ENCODE assay signal across 8 mouse cellular contexts in the genomic region with DNA sequence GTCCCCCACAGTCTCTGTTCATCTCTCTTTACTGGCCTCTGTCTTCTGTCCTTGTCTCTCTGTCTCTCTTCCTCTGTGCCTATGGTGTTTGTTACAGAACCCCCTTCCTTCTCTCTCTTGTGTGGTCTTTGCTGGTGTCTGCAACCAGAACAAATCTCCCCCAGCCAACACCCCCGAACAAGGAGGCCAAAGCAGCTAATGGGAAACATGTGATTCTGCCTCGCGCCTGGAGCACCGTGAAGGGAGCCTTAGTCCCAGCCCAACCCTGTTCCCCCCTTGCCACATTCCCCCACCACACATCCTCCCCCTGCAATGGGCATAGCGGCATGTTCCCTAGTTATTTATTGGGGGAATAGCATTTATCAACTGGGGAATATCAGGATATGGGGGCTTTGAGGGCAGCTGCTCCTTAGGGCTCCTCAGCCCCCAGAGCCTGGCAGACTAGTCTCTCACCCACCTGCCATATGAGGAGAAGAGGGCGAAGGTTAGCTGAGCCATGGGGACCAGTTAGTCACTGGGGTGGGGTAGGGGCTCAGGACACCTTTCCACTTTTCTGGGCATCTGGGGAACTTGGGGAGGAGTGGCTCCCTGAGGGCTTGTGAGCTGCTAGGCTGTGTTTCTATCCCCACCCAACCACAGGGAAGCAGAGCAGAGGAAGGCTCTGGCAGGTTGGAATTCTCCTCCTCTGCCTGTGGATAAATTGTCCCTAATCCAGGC. TPM values are rescaled to one million over a fixed set of nuclear protein-coding genes. Genes with fewer than 3 reads are reported as not detected.
DNase-seq lines count a peak whose midpoint lies in the region; ATAC-seq and TF ChIP-seq lines count a peak whose summit lies in the region.

No protein-coding gene starts in this region.

- ATAC-seq in heart, embryonic 13.5 days (ENCODE audit: extremely low read depth, insufficient number of reproducible peaks, low FRiP score, low TSS enrichment): no peak
- no peak for ATAC-seq in heart, embryonic 16.5 days (replicated peaks; ENCODE audit: extremely low read depth, insufficient read depth, low FRiP score)
- no peak for ATAC-seq in midbrain, embryonic 11.5 days (ENCODE audit: low FRiP score)
- ATAC-seq in liver, postnatal 0 days: no peak

- peak overlapping the region; percentile 96 for H3K27ac ChIP-seq in heart, embryonic 13.5 days (replicated peaks)
- peak overlapping the region; percentile 41 for H3K27ac ChIP-seq in brown adipose tissue, adult 24 weeks (replicated peaks; ENCODE audit: low read depth, low read length)
- peak overlapping the region; percentile 90 for H3K27ac ChIP-seq in heart, embryonic 16.5 days (ENCODE audit: low read length)
- H3K27ac ChIP-seq in midbrain, embryonic 11.5 days (ENCODE audit: low read depth, low read length): peak overlapping the region; percentile 50; the same call in 1 of the 2 replicates
- H3K27ac ChIP-seq in liver, postnatal 0 days (ENCODE audit: low read depth): no peak overlapping the region

- peak overlapping the region; percentile 75 for H3K9ac ChIP-seq in heart, embryonic 13.5 days
- H3K9ac ChIP-seq in heart, embryonic 16.5 days (ENCODE audit: low read length): peak overlapping the region; percentile 12
- H3K9ac ChIP-seq in midbrain, embryonic 11.5 days (ENCODE audit: low read length): 0 out of 2 replicates have a peak overlapping the region, but pooled peaks have one; percentile 3
- no peak overlapping the region for H3K9ac ChIP-seq in liver, postnatal 0 days (replicated peaks)

- H3K9me3 ChIP-seq in heart, embryonic 13.5 days: no peaks in the 10 kb centered on the region
- H3K9me3 ChIP-seq in heart, embryonic 16.5 days (replicated peaks; ENCODE audit: control insufficient read depth, low read length): no peaks in the 10 kb centered on the region
- H3K9me3 ChIP-seq in midbrain, embryonic 11.5 days (ENCODE audit: control insufficient read depth, low read length): no peaks in the 10 kb centered on the region
- no peaks in the 10 kb centered on the region for H3K9me3 ChIP-seq in liver, postnatal 0 days (ENCODE audit: low read length)

- peaks cover 16% of the 10 kb centered on the region for H3K36me3 ChIP-seq in heart, embryonic 13.5 days
- peaks cover 10% of the 10 kb centered on the region; the same call in 1 of the 2 replicates for H3K36me3 ChIP-seq in heart, embryonic 16.5 days (ENCODE audit: control insufficient read depth, insufficient read depth)
- no peaks in the 10 kb centered on the region for H3K36me3 ChIP-seq in midbrain, embryonic 11.5 days (ENCODE audit: control insufficient read depth, insufficient read depth, low read length)
- no peaks in the 10 kb centered on the region for H3K36me3 ChIP-seq in liver, postnatal 0 days (replicated peaks; ENCODE audit: insufficient read depth, low read length)

- 46% methylated on average over 6 of the region's 6 CpGs for WGBS in heart, embryonic 13.5 days
- WGBS in heart, embryonic 16.5 days: 54% methylated on average over 6 of the region's 6 CpGs
- 59% methylated on average over 6 of the region's 6 CpGs for WGBS in midbrain, embryonic 11.5 days
- WGBS in liver, postnatal 0 days (ENCODE audit: insufficient replicate concordance): 58% methylated on average over 6 of the region's 6 CpGs

- peak overlapping the region; percentile 22; the same call in 1 of the 2 replicates for H3K4me2 ChIP-seq in heart, embryonic 13.5 days
- H3K4me2 ChIP-seq in heart, embryonic 16.5 days (ENCODE audit: low read depth, low read length): no peak overlapping the region
- no peak overlapping the region for H3K4me2 ChIP-seq in midbrain, embryonic 11.5 days
- no peak overlapping the region for H3K4me2 ChIP-seq in liver, postnatal 0 days (ENCODE audit: low read depth, low read length)

- no peak for DNase-seq in heart, postnatal 4 days
- DNase-seq in midbrain, embryonic 11.5 days (ENCODE audit: low spot score, missing footprints): no peak
- no peak for DNase-seq in thymus, postnatal 4 days
- no peak for DNase-seq in urinary bladder, adult 2 months (ENCODE audit: low spot score)
- no peak for DNase-seq in liver, postnatal 0 days

- H3K27me3 ChIP-seq in heart, embryonic 13.5 days (replicated peaks): no peaks in the 10 kb centered on the region
- H3K27me3 ChIP-seq in heart, embryonic 16.5 days (ENCODE audit: control insufficient read depth, insufficient read depth, low read length): no peaks in the 10 kb centered on the region
- H3K27me3 ChIP-seq in midbrain, embryonic 11.5 days (ENCODE audit: control insufficient read depth, insufficient read depth, low read length): no peaks in the 10 kb centered on the region
- H3K27me3 ChIP-seq in liver, postnatal 0 days (ENCODE audit: insufficient read depth, low read length): no peaks in the 10 kb centered on the region

- TF ChIP-seq EP300 in liver, postnatal 0 days (IDR thresholded peaks at IDR 0.05; ENCODE audit: low read depth): no peak

- no peak overlapping the region for H3K4me3 ChIP-seq in heart, embryonic 13.5 days
- H3K4me3 ChIP-seq in brown adipose tissue, adult 24 weeks (ENCODE audit: insufficient read depth, low read depth, low read length): no peak overlapping the region
- no peak overlapping the region for H3K4me3 ChIP-seq in heart, embryonic 16.5 days (ENCODE audit: low read length)
- H3K4me3 ChIP-seq in midbrain, embryonic 11.5 days (ENCODE audit: low read depth, low read length): no peak overlapping the region
- H3K4me3 ChIP-seq in liver, postnatal 0 days (ENCODE audit: low read depth, low read length): no peak overlapping the region

- peaks cover 99% of the 10 kb centered on the region for H3K4me1 ChIP-seq in heart, embryonic 13.5 days
- H3K4me1 ChIP-seq in brown adipose tissue, adult 24 weeks (ENCODE audit: control insufficient read depth, insufficient read depth, insufficient read length, low read length): peaks cover 23% of the 10 kb centered on the region
- H3K4me1 ChIP-seq in heart, embryonic 16.5 days (ENCODE audit: control insufficient read depth, insufficient read depth, low read length): peaks cover 98% of the 10 kb centered on the region
- peaks cover 46% of the 10 kb centered on the region for H3K4me1 ChIP-seq in midbrain, embryonic 11.5 days (ENCODE audit: control insufficient read depth, insufficient read depth, low read length)
- peaks cover 30% of the 10 kb centered on the region for H3K4me1 ChIP-seq in liver, postnatal 0 days (ENCODE audit: insufficient read depth)

- TF ChIP-seq CTCF in liver, postnatal 0 days (IDR thresholded peaks at IDR 0.05; ENCODE audit: low read depth): no peak

RNA-seq across cellular contexts. Expression of a gene that starts 41.1 kb away (rescaled TPM):
- 6.5 and 6.9 TPM in 2 replicates for polyA plus RNA-seq in heart, embryonic 13.5 days (2015; fragmentation: Nextera tagmentation; extraction: Ambion mirVana)
- 10 to 100 TPM; 41.1 to 48.7 TPM for total RNA-seq in heart, postnatal 4 days (2021)
- 16.4 and 26.1 TPM in 2 replicates for polyA plus RNA-seq in brown adipose tissue, adult 24 weeks (2012; ENCODE audit: insufficient read depth, insufficient read length, missing spikeins)
- polyA plus RNA-seq in heart, embryonic 16.5 days (2015; fragmentation: Nextera tagmentation; extraction: Ambion mirVana): 7.1 and 7.2 TPM in 2 replicates
- polyA plus RNA-seq in midbrain, embryonic 11.5 days (2014; fragmentation: Nextera tagmentation; extraction: Ambion mirVana): 4.9 and 5.3 TPM in 2 replicates
- 5.3 and 13.3 TPM in 2 replicates for polyA plus RNA-seq in urinary bladder, adult 2 months (2012; rRNA removed)
- 0.76 and 0.87 TPM in 2 replicates for polyA plus RNA-seq in liver, postnatal 0 days (2015; fragmentation: Nextera tagmentation; extraction: Ambion mirVana)
